Mouse (Mus musculus): Measurements from ENCODE around the gene Polr2b. TPM values are rescaled to one million over a fixed set of nuclear protein-coding genes. Genes with fewer than 3 reads are reported as not detected.
A peak's percentile ranks its signal among the peaks of the same experiment; 100 is the strongest.

Gene Polr2b
- polyA plus RNA-seq, 1 experiment from 2014 or later, result 115 TPM

DNA sequence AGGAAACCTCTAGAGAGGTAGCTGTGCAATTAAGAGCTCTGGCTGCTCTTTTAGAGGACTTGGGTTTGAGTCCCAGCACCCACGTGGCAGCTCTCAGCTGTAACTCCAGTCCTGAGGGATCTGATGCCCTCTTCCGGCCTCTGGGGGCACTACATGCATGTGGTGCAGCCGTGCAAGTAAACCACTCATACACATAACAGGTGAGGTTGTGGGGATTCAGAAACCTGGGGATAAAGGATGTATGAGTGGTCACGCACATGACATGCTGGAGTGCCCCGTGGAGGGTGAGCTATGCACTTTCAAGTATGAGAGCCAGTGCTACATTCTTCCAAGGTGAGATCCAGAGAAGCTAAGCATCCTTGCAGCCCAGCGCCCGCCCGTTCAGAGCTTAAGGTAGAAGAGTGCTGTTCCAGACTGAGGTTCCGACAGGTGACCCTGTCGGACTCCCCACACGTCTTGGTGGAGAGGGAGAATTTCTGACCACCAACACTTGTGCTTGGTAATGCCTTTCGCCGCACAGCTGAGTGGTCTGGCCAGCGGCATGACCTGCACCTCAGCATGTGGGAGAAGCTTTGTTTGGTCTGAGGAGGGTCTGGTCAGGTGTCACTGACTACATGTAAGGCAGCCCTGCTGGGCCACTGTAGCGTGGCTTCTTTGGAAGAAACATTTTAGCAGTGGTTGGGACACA, 40.2 kb downstream of the Polr2b start:
- H3K4me1 ChIP-seq (replicated peaks; ENCODE audit: control insufficient read depth, insufficient read depth, low read length), result 0 out of 2 replicates have a peak, but pooled peaks cover 2% of the 10 kb centered on the region
- DNase-seq (ENCODE audit: low spot score) (no peak), ATAC-seq (replicated peaks; ENCODE audit: low FRiP score) (no peak)
- no peak overlapping the region for H3K4me2 ChIP-seq (ENCODE audit: low read depth, low read length, severe bottlenecking)
- H3K4me3 ChIP-seq (ENCODE audit: low read depth, low read length), result no peak overlapping the region
- no peaks in the 10 kb centered on the region for H3K9me3 ChIP-seq (ENCODE audit: control insufficient read depth, low read length)
- peaks cover 6% of the 10 kb centered on the region for H3K36me3 ChIP-seq (ENCODE audit: control insufficient read depth, insufficient read depth, low read length)
- no peak overlapping the region for H3K9ac ChIP-seq (ENCODE audit: low read length)
- H3K27me3 ChIP-seq (ENCODE audit: control insufficient read depth, insufficient read depth, low read length), result no peaks in the 10 kb centered on the region
- WGBS, result 93% methylated on average over 15 of the region's 15 CpGs
- H3K27ac ChIP-seq (ENCODE audit: low read depth, low read length), result no peak overlapping the region

DNA sequence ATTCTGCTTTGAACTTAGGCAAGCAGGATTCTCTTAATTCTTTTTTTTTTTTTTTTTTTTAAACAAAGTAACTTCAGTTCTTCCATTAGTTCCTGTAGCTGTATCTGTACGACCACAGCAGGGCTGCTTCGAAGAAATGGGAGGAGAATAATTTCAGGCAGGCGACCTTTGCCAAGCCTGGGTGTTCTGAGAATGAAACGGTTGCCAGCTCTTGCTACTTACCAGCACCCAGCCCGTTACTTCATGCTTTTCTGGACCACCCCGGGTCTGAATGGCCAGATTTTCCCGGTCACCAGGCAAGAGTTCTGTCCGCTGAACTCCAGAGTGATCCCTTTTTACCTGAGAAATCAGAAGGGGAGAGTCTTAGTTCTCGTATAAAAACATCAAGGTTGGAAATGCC, 41.7 kb downstream of the Polr2b start:
- no peak for DNase-seq (ENCODE audit: low spot score)
- no peak for ATAC-seq (replicated peaks; ENCODE audit: low FRiP score)
- Histone ChIP-seq H3K4me2 (ENCODE audit: low read depth, low read length, severe bottlenecking) (no peak overlapping the region), H3K9me3 (ENCODE audit: control insufficient read depth, low read length) (no peaks in the 10 kb centered on the region), H3K4me3 (ENCODE audit: low read depth, low read length) (no peak overlapping the region), H3K27ac (ENCODE audit: low read depth, low read length) (no peak overlapping the region), H3K27me3 (ENCODE audit: control insufficient read depth, insufficient read depth, low read length) (no peaks in the 10 kb centered on the region), H3K36me3 (ENCODE audit: control insufficient read depth, insufficient read depth, low read length) (peaks cover 3% of the 10 kb centered on the region; the same call in 1 of the 2 replicates), H3K4me1 (replicated peaks; ENCODE audit: control insufficient read depth, insufficient read depth, low read length) (0 out of 2 replicates have a peak, but pooled peaks cover 2% of the 10 kb centered on the region), H3K9ac (ENCODE audit: low read length) (no peak overlapping the region)
- WGBS, result 75% methylated on average over 9 of the region's 9 CpGs

DNA sequence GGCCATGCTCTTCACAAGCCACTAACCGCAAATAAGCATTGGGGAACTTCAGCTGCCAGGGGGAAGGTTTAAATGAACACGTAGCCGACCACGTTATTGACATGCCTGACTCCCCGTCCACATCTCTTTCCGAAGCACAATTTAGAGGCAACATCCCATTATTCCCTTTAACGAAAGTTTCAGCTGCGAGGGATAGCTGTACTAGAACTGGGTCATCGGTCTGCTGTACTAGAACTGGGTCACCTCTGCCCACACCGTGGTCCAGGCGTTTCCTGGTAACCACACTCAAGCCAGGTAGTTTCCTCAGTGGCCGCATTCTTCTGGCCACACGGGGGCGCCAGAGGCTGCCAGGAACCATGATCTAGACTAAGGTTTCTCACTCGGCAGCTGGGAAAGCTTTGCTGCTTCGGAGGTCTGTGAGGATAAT, 44.4 kb downstream of the Polr2b start:
- H3K27me3 ChIP-seq (ENCODE audit: control insufficient read depth, insufficient read depth, low read length), result no peaks in the 10 kb centered on the region; the same call in 1 of the 2 replicates
- no peak overlapping the region for H3K9ac ChIP-seq (ENCODE audit: low read length)
- H3K36me3 ChIP-seq (ENCODE audit: control insufficient read depth, insufficient read depth, low read length), result no peaks in the 10 kb centered on the region; the same call in 1 of the 2 replicates
- no peak overlapping the region for H3K4me3 ChIP-seq (ENCODE audit: low read depth, low read length)
- 10% methylated on average over 16 of the region's 16 CpGs for WGBS
- peak; percentile 53 for ATAC-seq (replicated peaks; ENCODE audit: low FRiP score)
- H3K27ac ChIP-seq (ENCODE audit: low read depth, low read length), result no peak overlapping the region
- no peaks in the 10 kb centered on the region for H3K9me3 ChIP-seq (ENCODE audit: control insufficient read depth, low read length)
- H3K4me2 ChIP-seq (ENCODE audit: low read depth, low read length, severe bottlenecking), result peak overlapping the region; percentile 41; the same call in 1 of the 2 replicates
- peak; percentile 91 for DNase-seq (ENCODE audit: low spot score)
- H3K4me1 ChIP-seq (replicated peaks; ENCODE audit: control insufficient read depth, insufficient read depth, low read length), result peaks cover 2% of the 10 kb centered on the region; the same call in 1 of the 2 replicates

- Histone ChIP-seq H3K36me3 (ENCODE audit: control insufficient read depth, insufficient read depth, low read length) (no peaks in the 10 kb centered on the region; the same call in 1 of the 2 replicates), H3K9me3 (ENCODE audit: control insufficient read depth, low read length) (no peaks in the 10 kb centered on the region), H3K27ac (ENCODE audit: low read depth, low read length) (no peak overlapping the region), H3K4me1 (replicated peaks; ENCODE audit: control insufficient read depth, insufficient read depth, low read length) (peaks cover 2% of the 10 kb centered on the region; the same call in 1 of the 2 replicates), H3K4me3 (ENCODE audit: low read depth, low read length) (no peak overlapping the region), H3K27me3 (ENCODE audit: control insufficient read depth, insufficient read depth, low read length) (no peaks in the 10 kb centered on the region; the same call in 1 of the 2 replicates), H3K4me2 (ENCODE audit: low read depth, low read length, severe bottlenecking) (no peak overlapping the region), H3K9ac (ENCODE audit: low read length) (no peak overlapping the region)
- DNase-seq (ENCODE audit: low spot score) (no peak), ATAC-seq (replicated peaks; ENCODE audit: low FRiP score) (no peak)
- WGBS, result 79% methylated on average over 19 of the region's 19 CpGs
Observed at GRCm38 (mm10) chr5:77355307-77356265, 45.6 kb downstream of the Polr2b start.

DNA sequence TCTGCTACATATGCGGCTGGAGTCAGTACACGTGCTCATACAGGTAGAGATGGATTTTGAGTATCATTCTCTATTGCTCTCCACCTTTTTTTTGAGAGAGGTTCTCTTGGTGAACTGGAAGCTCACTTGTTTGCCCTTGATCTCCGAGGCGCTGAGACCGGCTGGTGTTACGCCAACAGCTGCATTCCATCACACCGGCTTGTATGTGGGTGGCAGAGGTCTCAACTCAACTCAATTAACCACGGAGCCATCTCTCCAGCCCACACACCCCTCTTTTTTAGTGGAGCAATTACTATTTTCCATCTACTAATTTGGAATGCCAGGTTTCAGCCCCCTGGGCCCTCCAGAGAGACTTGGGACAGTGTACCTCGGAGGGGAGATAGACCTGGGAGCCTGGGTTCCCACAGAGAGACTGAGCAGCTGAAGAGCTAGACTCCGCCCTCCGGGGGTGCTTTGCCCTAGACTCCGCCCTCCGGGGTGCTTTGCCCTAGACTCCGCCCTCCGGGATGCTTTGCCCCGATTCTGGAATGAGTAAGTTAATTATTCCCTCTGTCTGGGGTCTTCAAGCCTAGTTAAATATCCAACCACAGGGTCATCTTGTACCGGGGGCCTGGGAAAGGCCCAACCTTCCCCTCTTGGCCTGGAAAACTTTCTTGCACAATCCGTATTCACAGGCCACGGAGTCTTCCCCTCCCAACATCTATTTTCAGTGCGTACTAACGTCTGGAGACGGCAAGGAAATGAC, 47.6 kb downstream of the Polr2b start:
- Histone ChIP-seq H3K9me3 (ENCODE audit: control insufficient read depth, low read length) (no peaks in the 10 kb centered on the region), H3K9ac (ENCODE audit: low read length) (peak overlapping the region; percentile 33; the same call in 1 of the 2 replicates), H3K27me3 (ENCODE audit: control insufficient read depth, insufficient read depth, low read length) (no peaks in the 10 kb centered on the region; the same call in 1 of the 2 replicates), H3K4me3 (ENCODE audit: low read depth, low read length) (peak overlapping the region; percentile 28), H3K36me3 (ENCODE audit: control insufficient read depth, insufficient read depth, low read length) (no peaks in the 10 kb centered on the region), H3K4me2 (ENCODE audit: low read depth, low read length, severe bottlenecking) (peak overlapping the region; percentile 58), H3K4me1 (replicated peaks; ENCODE audit: control insufficient read depth, insufficient read depth, low read length) (peaks cover 2% of the 10 kb centered on the region; the same call in 1 of the 2 replicates), H3K27ac (ENCODE audit: low read depth, low read length) (no peak overlapping the region)
- 14% methylated on average over 22 of the region's 22 CpGs for WGBS
- ATAC-seq (replicated peaks; ENCODE audit: low FRiP score) (peak; percentile 57), DNase-seq (ENCODE audit: low spot score) (peak; percentile 74)

GRCm38 (mm10) chr5:77358347-77358746, 48.4 kb downstream of the Polr2b start:
- no peak overlapping the region for H3K27ac ChIP-seq (ENCODE audit: low read depth, low read length)
- H3K9ac ChIP-seq (ENCODE audit: low read length), result peak overlapping the region; percentile 33; the same call in 1 of the 2 replicates
- ATAC-seq (replicated peaks; ENCODE audit: low FRiP score) (peak; percentile 59), DNase-seq (ENCODE audit: low spot score) (peak; percentile 68)
- no peaks in the 10 kb centered on the region; the same call in 1 of the 2 replicates for H3K27me3 ChIP-seq (ENCODE audit: control insufficient read depth, insufficient read depth, low read length)
- peak overlapping the region; percentile 28 for H3K4me3 ChIP-seq (ENCODE audit: low read depth, low read length)
- H3K36me3 ChIP-seq (ENCODE audit: control insufficient read depth, insufficient read depth, low read length), result no peaks in the 10 kb centered on the region
- H3K4me2 ChIP-seq (ENCODE audit: low read depth, low read length, severe bottlenecking), result peak overlapping the region; percentile 58
- peaks cover 2% of the 10 kb centered on the region; the same call in 1 of the 2 replicates for H3K4me1 ChIP-seq (replicated peaks; ENCODE audit: control insufficient read depth, insufficient read depth, low read length)
- H3K9me3 ChIP-seq (ENCODE audit: control insufficient read depth, low read length), result no peaks in the 10 kb centered on the region
- WGBS, result 3% methylated on average over 10 of the region's 10 CpGs

- no peak for ATAC-seq (replicated peaks; ENCODE audit: low FRiP score)
- no peaks in the 10 kb centered on the region; the same call in 1 of the 2 replicates for H3K27me3 ChIP-seq (ENCODE audit: control insufficient read depth, insufficient read depth, low read length)
- no peak for DNase-seq (ENCODE audit: low spot score)
- 85% methylated on average over 4 of the region's 4 CpGs for WGBS
- no peak overlapping the region for H3K4me2 ChIP-seq (ENCODE audit: low read depth, low read length, severe bottlenecking)
- H3K4me1 ChIP-seq (replicated peaks; ENCODE audit: control insufficient read depth, insufficient read depth, low read length), result no peaks in the 10 kb centered on the region; the same call in 1 of the 2 replicates
- no peak overlapping the region for H3K9ac ChIP-seq (ENCODE audit: low read length)
- H3K36me3 ChIP-seq (ENCODE audit: control insufficient read depth, insufficient read depth, low read length), result no peaks in the 10 kb centered on the region
- H3K27ac ChIP-seq (ENCODE audit: low read depth, low read length), result no peak overlapping the region
- H3K4me3 ChIP-seq (ENCODE audit: low read depth, low read length), result no peak overlapping the region
- no peaks in the 10 kb centered on the region for H3K9me3 ChIP-seq (ENCODE audit: control insufficient read depth, low read length)
Observed at GRCm38 (mm10) chr5:77359971-77360370, 50.0 kb downstream of the Polr2b start.

DNA sequence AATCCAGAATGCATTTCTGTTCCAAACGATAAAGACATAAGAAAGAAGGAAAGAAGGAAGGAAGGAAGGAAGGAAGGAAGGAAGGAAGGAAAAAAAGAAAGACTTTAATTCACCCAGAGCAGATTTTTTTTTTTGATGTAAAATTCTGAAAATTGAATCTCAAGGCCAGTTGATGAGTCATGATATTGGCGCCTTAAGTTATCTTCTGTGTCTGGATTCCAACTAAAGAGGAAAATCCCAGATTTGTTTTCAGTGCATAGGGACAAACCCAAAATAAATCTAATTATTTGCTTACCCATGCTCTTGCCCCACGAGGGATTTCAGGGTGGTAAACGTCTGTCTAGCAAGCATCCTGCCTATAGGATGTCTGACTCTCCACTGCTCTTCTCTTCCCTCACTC, 51.1 kb downstream of the Polr2b start:
- no peak overlapping the region for H3K9ac ChIP-seq (ENCODE audit: low read length)
- H3K27me3 ChIP-seq (ENCODE audit: control insufficient read depth, insufficient read depth, low read length), result no peaks in the 10 kb centered on the region; the same call in 1 of the 2 replicates
- DNase-seq (ENCODE audit: low spot score), result no peak
- WGBS, result 80% methylated on average over 4 of the region's 4 CpGs
- ATAC-seq (replicated peaks; ENCODE audit: low FRiP score), result no peak
- H3K27ac ChIP-seq (ENCODE audit: low read depth, low read length), result no peak overlapping the region
- H3K36me3 ChIP-seq (ENCODE audit: control insufficient read depth, insufficient read depth, low read length), result no peaks in the 10 kb centered on the region
- no peak overlapping the region for H3K4me3 ChIP-seq (ENCODE audit: low read depth, low read length)
- no peak overlapping the region for H3K4me2 ChIP-seq (ENCODE audit: low read depth, low read length, severe bottlenecking)
- no peaks in the 10 kb centered on the region for H3K9me3 ChIP-seq (ENCODE audit: control insufficient read depth, low read length)
- H3K4me1 ChIP-seq (replicated peaks; ENCODE audit: control insufficient read depth, insufficient read depth, low read length), result no peaks in the 10 kb centered on the region; the same call in 1 of the 2 replicates
